Mouse (Mus musculus) embryonic facial prominence, embryonic 11.5 days (tissue): ENCODE measurements around the gene Gm5678. TPM values are rescaled to one million over a fixed set of nuclear protein-coding genes. Genes with fewer than 3 reads are reported as not detected.
"Not testable (repeated sequence)": the region's sequence is repeated elsewhere in the genome, so short reads cannot be mapped to it uniquely, and the experiment has no call there.

Experiments used
- ATAC-seq: fragments of 200-750 bp; cut with Nextera tagmentation; replicated peaks from 2 replicates; pipeline ENCODE4 v1.8.0; 2017; ENCODE audit warnings: low read depth; ENCODE audit not compliant: insufficient number of reproducible peaks, low FRiP score, low TSS enrichment
- DNase-seq: peaks from one replicate; pipeline ENCODE4 v3.0.0-alpha.2; 2015; ENCODE audit warnings: low spot score
- H3K27ac ChIP-seq: fragments of 300-500 bp; sonication (generic); replicated peaks from 2 replicates; pipeline ENCODE4 v1.5.1; 2014; ENCODE audit warnings: mild to moderate bottlenecking, low read depth, low read length, control low read depth
- H3K27me3 ChIP-seq: fragments of 300-500 bp; sonication (generic); 2 replicates; pipeline ENCODE4 v1.6.1; 2014; ENCODE audit warnings: mild to moderate bottlenecking, low read length, moderate library complexity, mixed read lengths; ENCODE audit not compliant: control insufficient read depth, insufficient read depth
- H3K36me3 ChIP-seq: fragments of 300-500 bp; sonication (generic); replicated peaks from 2 replicates; pipeline ENCODE4 v1.6.1; 2014; ENCODE audit warnings: low read depth, mild to moderate bottlenecking, low read length, moderate library complexity, mixed read lengths; ENCODE audit not compliant: control insufficient read depth, insufficient read depth
- H3K4me1 ChIP-seq: fragments of 300-500 bp; sonication (generic); 2 replicates; pipeline ENCODE4 v1.6.1; 2014; ENCODE audit warnings: low read length, mixed read lengths; ENCODE audit not compliant: control insufficient read depth, insufficient read depth
- H3K4me2 ChIP-seq: fragments of 300-500 bp; sonication (generic); 2 replicates; pipeline ENCODE4 v1.6.1; 2014; ENCODE audit warnings: low read depth, mild to moderate bottlenecking, control low read depth, low read length, moderate library complexity
- H3K4me3 ChIP-seq: fragments of 300-500 bp; sonication (generic); 2 replicates; pipeline ENCODE4 v1.5.1; 2014; ENCODE audit warnings: low read depth, low read length, control low read depth
- H3K9ac ChIP-seq: fragments of 300-500 bp; sonication (generic); replicated peaks from 2 replicates; pipeline ENCODE4 v1.6.1; 2014; ENCODE audit warnings: mild to moderate bottlenecking, control low read depth, low read length
- H3K9me3 ChIP-seq: fragments of 300-500 bp; sonication (generic); replicated peaks from 2 replicates; pipeline ENCODE4 v1.6.1; 2016; ENCODE audit warnings: mild to moderate bottlenecking, low read length, inconsistent platforms, mixed read lengths; ENCODE audit not compliant: control insufficient read depth
- WGBS: fragments of 180-500 bp; shearing (Covaris S2); extraction: QIAGEN DNeasy Blood & Tissue Kit; methylation state at CpG from one replicate; pipeline ENCODE4 v1.1.7; 2014; 5-methylcytosine and 5-hydroxymethylcytosine counted together
- polyA plus RNA-seq: library from polyadenylated mRNA; unstranded; fragments of >200 nt; fragmentation: Nextera tagmentation; extraction: Ambion mirVana; gene quantifications from 2 replicates; pipeline ENCODE4 v1.2.1, GENCODE M21; 2014

Gene Gm5678
- polyA plus RNA-seq, 1 experiment from 2014 or later, result not detected

- no peak overlapping the region for H3K9ac ChIP-seq
- H3K9me3 ChIP-seq, result no peaks in the 10 kb centered on the region
- H3K4me1 ChIP-seq, result no peaks in the 10 kb centered on the region
- no peak overlapping the region for H3K27ac ChIP-seq
- H3K4me3 ChIP-seq, result no peak overlapping the region
- ATAC-seq, result no peak
- H3K27me3 ChIP-seq, result no peaks in the 10 kb centered on the region
- DNase-seq, result no peak
- no peaks in the 10 kb centered on the region for H3K36me3 ChIP-seq
- H3K4me2 ChIP-seq, result no peak overlapping the region
These were observed 41.6 kb downstream of the Gm5678 start for GRCm38 (mm10) chr16:93669521-93669920.

- H3K27me3 ChIP-seq, H3K4me1 ChIP-seq, H3K27ac ChIP-seq, ATAC-seq, H3K9ac ChIP-seq, H3K36me3 ChIP-seq, H3K4me3 ChIP-seq, H3K4me2 ChIP-seq, H3K9me3 ChIP-seq, DNase-seq: not testable (repeated sequence)
- WGBS, result 36% methylated on average over 4 of the region's 4 CpGs
These were observed 42.6 kb downstream of the Gm5678 start for GRCm38 (mm10) chr16:93670466-93670865.

GRCm38 (mm10) chr16:93671064-93671463 is 43.2 kb downstream of the Gm5678 start:
- H3K9ac ChIP-seq, result no peak overlapping the region

GRCm38 (mm10) chr16:93676376-93676775 is 48.5 kb downstream of the Gm5678 start:
- Histone ChIP-seq H3K4me1 (no peaks in the 10 kb centered on the region), H3K4me3 (no peak overlapping the region), H3K27me3 (no peaks in the 10 kb centered on the region), H3K36me3 (no peaks in the 10 kb centered on the region), H3K4me2 (no peak overlapping the region), H3K9ac (no peak overlapping the region), H3K9me3 (no peaks in the 10 kb centered on the region), H3K27ac (no peak overlapping the region)
- DNase-seq, result no peak
- WGBS, result 77% methylated on average over 5 of the region's 5 CpGs
- no peak for ATAC-seq

More at GRCm38 (mm10) chr16:93671064-93671463, 43.2 kb downstream of the Gm5678 start:
- no peak overlapping the region for H3K27ac ChIP-seq
- H3K4me2 ChIP-seq, result no peak overlapping the region
- WGBS, result 91% methylated on average over 5 of the region's 5 CpGs
- H3K27me3 ChIP-seq, result no peaks in the 10 kb centered on the region
- no peaks in the 10 kb centered on the region for H3K4me1 ChIP-seq
- no peaks in the 10 kb centered on the region for H3K9me3 ChIP-seq
- no peak overlapping the region for H3K4me3 ChIP-seq
- DNase-seq, result no peak
- H3K36me3 ChIP-seq, result no peaks in the 10 kb centered on the region
- ATAC-seq, result no peak

GRCm38 (mm10) chr16:93678206-93678605 is 50.3 kb downstream of the Gm5678 start:
- Histone ChIP-seq H3K9ac (no peak overlapping the region), H3K4me1 (no peaks in the 10 kb centered on the region), H3K4me2 (no peak overlapping the region), H3K27me3 (peaks cover 13% of the 10 kb centered on the region), H3K4me3 (no peak overlapping the region), H3K36me3 (no peaks in the 10 kb centered on the region), H3K27ac (no peak overlapping the region), H3K9me3 (no peaks in the 10 kb centered on the region)
- 80% methylated on average over 4 of the region's 4 CpGs for WGBS
- no peak for DNase-seq
- ATAC-seq, result no peak

- Histone ChIP-seq H3K4me3 (no peak overlapping the region), H3K9me3 (no peaks in the 10 kb centered on the region), H3K27ac (no peak overlapping the region), H3K4me2 (no peak overlapping the region), H3K4me1 (no peaks in the 10 kb centered on the region), H3K36me3 (no peaks in the 10 kb centered on the region), H3K9ac (no peak overlapping the region), H3K27me3 (peaks cover 20% of the 10 kb centered on the region)
- no peak for ATAC-seq
- WGBS, result 55% methylated on average over 9 of the region's 9 CpGs
- no peak for DNase-seq
These were observed 51.3 kb downstream of the Gm5678 start for GRCm38 (mm10) chr16:93679165-93679564.

Other genes starting within 250 kb of the Gm5678 start
- 15.8 and 18.0 TPM in 2 replicates for gene Setd4, start 24.0 kb upstream of the Gm5678 start, polyA plus RNA-seq
- 133 and 139 TPM in 2 replicates for gene Cbr1, start 22.2 kb upstream of the Gm5678 start, polyA plus RNA-seq
- 1.0 and 1.2 TPM in 2 replicates for gene Cbr3, start 55.1 kb downstream of the Gm5678 start, polyA plus RNA-seq
- gene Dop1b, start 83.8 kb downstream of the Gm5678 start, polyA plus RNA-seq, result 5.7 and 7.9 TPM in 2 replicates
- gene Morc3, start 204.0 kb downstream of the Gm5678 start, polyA plus RNA-seq, result 27.9 and 33.2 TPM in 2 replicates